Mouse (Mus musculus): ENCODE data around the gene Prpf38b.

DNA sequence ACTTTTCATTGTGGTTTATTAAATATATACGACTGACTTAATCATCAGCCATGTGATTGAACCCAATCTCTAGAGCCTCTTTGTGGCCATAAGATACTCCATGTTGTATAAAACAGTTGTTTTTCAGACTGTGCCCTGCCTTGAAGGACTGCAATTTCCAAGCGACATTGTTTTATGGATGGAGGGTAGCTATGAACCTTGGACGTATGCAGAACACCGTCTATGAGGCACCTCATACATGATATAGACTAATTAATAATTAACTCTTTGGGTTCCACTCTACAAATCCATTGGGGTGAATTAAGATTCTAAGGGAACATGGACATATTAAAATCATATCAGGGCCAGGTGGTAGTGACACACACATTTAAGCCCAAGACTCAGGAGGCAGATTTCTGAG is 14.2 kb upstream of the Prpf38b start:
- no peak for TF ChIP-seq CTCF (IDR thresholded peaks at IDR 0.05; ENCODE audit: low read depth, low read length)
- TF ChIP-seq TAL1 (conservative IDR thresholded peaks at IDR 0.05; ENCODE audit: low read depth, low read length), result no peak

Measured in G1E (cell line).